Mouse (Mus musculus) inflammation-experienced regulatory T-cells, adult 16 weeks (primary cell): ENCODE measurements around the gene Acvr1b. TPM values are rescaled to one million over a fixed set of nuclear protein-coding genes. Genes with fewer than 3 reads are reported as not detected.

Experiments
- polyA plus RNA-seq: library from polyadenylated mRNA; unstranded; fragments of 100-300 nt; shearing (Covaris generic); gene quantifications from one replicate; pipeline ENCODE4 v1.2.1, GENCODE M21; 2017

The Acvr1b gene
- polyA plus RNA-seq = 2.8 TPM

DNA sequence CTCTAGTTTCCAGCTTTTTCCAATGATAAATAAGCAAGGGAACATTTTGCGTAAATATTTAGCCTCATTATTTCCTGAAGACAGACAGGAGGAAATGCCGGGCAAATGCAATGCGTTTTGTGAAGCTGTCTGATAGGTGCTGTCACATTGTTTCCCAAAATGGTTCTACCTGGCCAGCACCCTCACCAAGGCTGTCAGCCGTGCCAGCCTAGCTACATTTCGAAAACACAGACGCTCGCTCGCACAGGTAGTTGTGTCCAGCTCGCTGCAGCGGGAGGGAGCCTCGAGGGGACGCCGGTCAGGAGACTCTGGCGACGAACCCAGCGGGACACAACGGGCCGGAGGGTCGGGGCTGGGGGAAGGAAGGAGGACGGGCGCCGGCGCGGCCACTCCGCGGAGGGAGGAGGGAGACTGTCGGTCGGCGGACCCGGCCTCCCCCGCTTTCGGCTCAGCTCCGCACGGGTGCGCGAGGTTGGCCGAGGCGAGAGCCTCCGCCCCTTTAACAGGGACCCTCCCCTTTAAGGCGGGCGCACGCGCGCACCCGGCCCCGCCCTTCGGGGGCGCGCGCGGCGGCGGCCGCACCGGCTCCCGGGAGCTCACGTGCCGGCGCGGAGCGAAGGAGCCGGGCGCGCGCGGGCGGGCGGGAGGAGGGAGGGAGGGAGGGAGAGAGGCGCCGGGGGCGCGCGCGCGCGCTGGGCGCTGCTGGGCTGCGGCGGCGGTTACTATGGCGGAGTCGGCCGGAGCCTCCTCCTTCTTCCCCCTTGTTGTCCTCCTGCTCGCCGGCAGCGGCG lies at the start of gene Acvr1b:
Gene Acvr1b, plus strand, starts transcription at position 647 of the 791 bp plus-strand sequence.

DNA sequence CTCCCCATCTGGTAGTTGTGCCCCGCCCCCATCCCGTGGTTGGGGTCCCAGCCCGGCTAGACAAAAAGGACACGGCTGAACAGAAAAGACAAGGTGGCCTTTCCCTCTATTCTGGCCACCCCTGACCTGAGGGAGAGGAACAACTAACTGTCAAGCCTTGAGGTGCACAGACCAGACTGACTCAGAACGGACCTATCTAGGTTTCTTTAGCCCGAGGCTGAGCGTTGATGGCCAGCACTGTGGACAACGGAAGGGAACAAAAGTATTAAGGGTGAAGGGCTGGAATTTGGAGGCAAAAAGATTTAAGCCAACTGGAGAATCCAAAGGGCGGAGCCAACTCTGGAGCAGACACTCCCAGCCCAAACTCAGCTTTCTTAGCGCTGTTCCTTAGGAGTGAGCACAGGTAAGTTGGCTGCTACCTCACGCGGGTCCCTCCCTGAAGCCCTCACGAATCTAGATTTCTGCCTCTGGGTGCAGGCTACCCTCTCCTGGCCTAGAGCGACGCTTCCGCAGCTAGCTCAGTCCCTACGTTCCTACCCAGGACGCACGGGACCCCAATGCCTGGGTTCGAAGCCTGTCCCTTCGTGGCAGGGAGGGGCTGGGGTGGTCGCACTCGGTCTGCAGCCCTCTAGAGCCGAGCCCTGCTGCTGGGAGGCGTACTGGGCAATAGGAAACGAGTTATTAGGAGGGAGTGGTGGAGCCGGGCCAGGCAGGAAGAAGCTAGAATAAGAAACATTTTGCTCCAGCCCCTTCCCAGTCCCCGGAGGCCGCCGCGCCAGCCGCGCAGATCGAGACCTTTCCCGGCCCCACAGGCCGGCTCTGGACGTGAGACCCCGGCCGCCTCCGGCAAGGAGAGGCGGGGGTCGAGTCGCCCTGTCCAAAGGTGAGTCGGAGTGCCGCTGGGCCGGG lies 45.4 kb upstream of the Acvr1b start, which contains the start of gene Acvrl1:
Gene Acvrl1, plus strand, starts transcription at position 342 of the 909 bp plus-strand sequence.

DNA sequence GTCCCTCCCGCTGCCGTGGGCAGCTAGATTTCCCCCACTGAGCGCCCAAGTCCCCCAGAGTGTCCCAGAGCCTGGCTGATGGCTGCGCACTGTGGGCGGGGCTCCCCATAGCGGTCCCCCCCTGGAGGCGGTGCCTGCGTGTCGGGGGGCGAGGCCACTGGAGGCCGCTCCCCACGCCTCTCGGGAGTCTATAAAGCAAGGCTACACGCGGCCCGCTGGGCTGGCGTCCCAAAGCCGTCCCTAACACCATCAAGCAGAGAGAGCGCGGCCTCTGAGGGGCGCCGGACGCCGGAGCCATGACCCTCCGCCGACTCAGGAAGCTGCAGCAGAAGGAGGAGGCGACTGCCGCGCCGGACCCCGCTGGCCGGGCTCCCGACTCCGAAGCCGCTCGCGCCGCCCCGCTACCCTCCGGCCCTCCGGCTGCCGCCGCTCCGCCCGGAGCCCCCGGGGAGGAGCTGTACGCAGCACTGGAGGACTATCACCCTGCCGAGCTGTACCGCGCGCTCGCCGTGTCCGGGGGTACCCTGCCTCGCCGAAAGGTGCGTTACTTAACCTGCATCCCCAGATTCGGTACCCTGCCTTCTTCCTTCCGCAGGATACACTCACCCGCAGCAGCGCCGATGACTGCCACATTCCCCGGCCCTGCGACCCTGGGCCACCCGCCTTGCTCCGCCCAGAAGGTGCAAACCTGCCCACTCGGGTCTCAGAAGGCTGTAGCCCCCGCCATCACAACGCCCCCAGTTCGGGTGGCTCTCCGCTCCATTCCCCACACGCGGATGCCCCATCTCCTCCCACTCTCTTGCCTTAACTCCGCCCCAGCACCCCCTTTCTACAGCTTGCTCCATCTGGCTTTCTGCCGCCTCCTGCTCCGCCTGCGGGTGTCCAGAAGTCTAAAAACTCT lies 50.4 kb downstream of the Acvr1b start, which contains the start of gene Grasp:
Gene Grasp, plus strand, starts transcription at position 183 of the 901 bp plus-strand sequence.

DNA sequence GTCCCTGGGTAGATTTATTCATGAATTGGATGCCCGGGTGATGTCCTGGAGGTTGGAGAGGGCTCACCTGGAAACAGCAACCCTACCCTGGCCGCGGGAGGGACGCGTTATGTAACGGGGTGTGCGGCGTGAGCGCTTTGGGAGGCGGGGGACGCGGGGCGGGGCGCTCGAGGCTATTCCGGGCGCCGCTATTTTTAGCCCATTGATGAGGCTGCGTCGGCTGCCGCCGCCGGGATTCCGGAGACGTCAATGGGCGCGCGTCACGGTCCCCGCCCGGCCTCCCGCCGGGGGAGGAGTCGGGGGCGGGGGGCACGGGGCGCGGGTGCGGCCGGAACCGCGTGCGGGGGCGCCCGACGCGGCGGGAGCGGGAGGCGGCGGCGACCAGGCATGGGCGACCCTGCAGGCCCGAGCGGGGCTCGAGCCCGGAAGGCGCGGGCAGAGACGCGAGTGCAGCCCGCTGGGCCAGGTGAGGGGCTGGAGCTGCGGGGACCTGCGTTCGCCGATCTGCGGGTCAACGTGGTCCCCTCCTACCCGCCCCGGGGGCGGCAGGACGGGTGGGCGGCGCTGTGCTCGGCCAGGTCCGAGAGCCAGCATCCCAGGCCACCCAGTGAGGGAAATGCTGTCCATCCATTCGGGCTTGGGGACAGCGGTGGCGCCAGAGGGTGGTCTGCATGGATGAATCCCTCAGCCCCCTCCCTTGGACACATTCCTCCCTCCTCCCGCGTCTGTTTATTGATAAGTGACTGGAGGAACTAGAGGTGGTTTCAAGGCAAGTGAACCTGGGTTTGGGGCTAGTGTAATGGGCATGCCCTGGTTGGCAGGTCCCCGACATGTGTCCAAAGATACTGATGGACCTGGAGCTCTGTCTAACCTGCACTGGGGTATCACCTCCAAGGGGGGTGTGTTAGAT lies 80.3 kb downstream of the Acvr1b start, which contains the start of gene Nr4a1:
Gene Nr4a1, plus strand, starts transcription at position 384 of the 910 bp plus-strand sequence.

Other genes with a start within 250 kb of the Acvr1b start
- not detected for gene Gm47841, start 126.7 kb upstream of the Acvr1b start, polyA plus RNA-seq
- not detected for gene Fignl2, start 95.5 kb upstream of the Acvr1b start, polyA plus RNA-seq
- gene Ankrd33, start 58.3 kb upstream of the Acvr1b start, polyA plus RNA-seq = not detected
- 4.8 TPM for gene Acvrl1, start 45.5 kb upstream of the Acvr1b start, polyA plus RNA-seq
- 0.18 TPM for gene Grasp, start 50.1 kb downstream of the Acvr1b start, polyA plus RNA-seq
- 95.4 TPM for gene Nr4a1, start 80.2 kb downstream of the Acvr1b start, polyA plus RNA-seq
- gene Atg101, start 110.2 kb downstream of the Acvr1b start, polyA plus RNA-seq = 81.6 TPM
- 0.26 TPM for gene 6030408B16Rik, start 119.1 kb downstream of the Acvr1b start, polyA plus RNA-seq
- gene Krt80, start 196.1 kb downstream of the Acvr1b start, polyA plus RNA-seq = 0.23 TPM
- not detected for gene Krt7, start 237.0 kb downstream of the Acvr1b start, polyA plus RNA-seq